10 mouse cellular contexts compared by ENCODE assay signal in the genomic region with DNA sequence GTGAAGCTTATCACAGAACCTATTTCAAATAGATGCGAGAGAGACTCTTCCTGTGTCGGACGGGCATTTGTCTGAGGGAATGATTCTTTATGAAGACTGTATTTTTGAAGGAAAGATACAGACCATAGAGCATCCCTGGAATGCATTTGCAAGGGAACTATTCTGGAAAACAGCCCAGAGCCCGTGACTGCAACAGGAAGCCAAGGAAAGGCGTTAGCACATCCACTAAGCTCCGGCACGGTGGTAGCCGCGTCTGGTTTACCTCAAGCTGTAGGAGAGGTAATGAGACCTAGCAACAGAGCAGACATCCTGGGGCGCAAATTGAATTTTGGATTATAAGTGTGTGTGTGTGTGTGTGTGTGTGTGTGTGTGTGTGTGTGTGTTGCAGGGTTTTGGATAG.
DNase-seq lines count a peak whose midpoint lies in the region; ATAC-seq and TF ChIP-seq lines count a peak whose summit lies in the region.
"Had no signal": no experiment of that assay in that cellular context is flagged by ENCODE, and none has a peak within 500 bp of the region (broad histone marks: within the 10 kb centered on the region; RNA-seq: fewer than 3 reads in every experiment).

No protein-coding gene starts in this region.

- H3K9me3 ChIP-seq in kidney, embryonic 15.5 days (replicated peaks), result no peaks in the 10 kb centered on the region
- H3K9me3 ChIP-seq in limb, embryonic 13.5 days, result no peaks in the 10 kb centered on the region
- H3K9me3 ChIP-seq in liver, postnatal 0 days (ENCODE audit: low read length), result no peaks in the 10 kb centered on the region
- H3K9me3 ChIP-seq: forebrain, embryonic 12.5 days; liver, embryonic 13.5 days had no signal

- 46% methylated on average over 10 of the region's 10 CpGs for WGBS in kidney, embryonic 15.5 days
- 19% methylated on average over 10 of the region's 10 CpGs for WGBS in limb, embryonic 13.5 days
- WGBS in liver, postnatal 0 days (ENCODE audit: insufficient replicate concordance), result 54% methylated on average over 10 of the region's 10 CpGs

- H3K27ac ChIP-seq in kidney, embryonic 15.5 days, result peak overlapping the region; percentile 41
- peak overlapping the region; percentile 91 for H3K27ac ChIP-seq in embryonic fibroblast, embryonic 13.5 days (ENCODE audit: insufficient read depth, low read length)
- no peak overlapping the region for H3K27ac ChIP-seq in limb, embryonic 13.5 days
- no peak overlapping the region for H3K27ac ChIP-seq in liver, postnatal 0 days (ENCODE audit: low read depth)
- H3K27ac ChIP-seq: forebrain, embryonic 12.5 days; liver, embryonic 13.5 days had no signal

- no peak overlapping the region for H3K4me3 ChIP-seq in kidney, embryonic 15.5 days (replicated peaks)
- no peak overlapping the region for H3K4me3 ChIP-seq in embryonic fibroblast, embryonic 13.5 days (ENCODE audit: insufficient read depth, low read length)
- no peak overlapping the region for H3K4me3 ChIP-seq in limb, embryonic 13.5 days
- no peak overlapping the region for H3K4me3 ChIP-seq in liver, postnatal 0 days (ENCODE audit: low read depth, low read length)
- H3K4me3 ChIP-seq: forebrain, embryonic 12.5 days; liver, embryonic 13.5 days had no signal

- DNase-seq in adrenal gland, postnatal 14 days, result peak; percentile 39
- no peak for DNase-seq in adrenal gland, adult 18-20 months (ENCODE audit: low spot score in 2 of 2)
- no peak for DNase-seq in kidney, adult 8-10 months
- no peak for DNase-seq in frontal cortex, postnatal 10 days (ENCODE audit: low spot score in 2 of 2)
- DNase-seq in liver, postnatal 0 days, result no peak
- DNase-seq: liver, embryonic 13.5 days had no signal

- ATAC-seq in kidney, embryonic 15.5 days (replicated peaks; ENCODE audit: low FRiP score), result no peak
- peak; percentile 62; the same call in 1 of the 2 replicates for ATAC-seq in limb, embryonic 13.5 days (ENCODE audit: low FRiP score, low read depth)
- no peak for ATAC-seq in liver, postnatal 0 days

- no peak overlapping the region for H3K9ac ChIP-seq in kidney, embryonic 15.5 days
- no peak overlapping the region for H3K9ac ChIP-seq in limb, embryonic 13.5 days
- no peak overlapping the region for H3K9ac ChIP-seq in liver, postnatal 0 days (replicated peaks)
- H3K9ac ChIP-seq: forebrain, embryonic 12.5 days; liver, embryonic 13.5 days had no signal

- H3K4me2 ChIP-seq in kidney, embryonic 15.5 days, result peak overlapping the region; percentile 3; the same call in 1 of the 2 replicates
- H3K4me2 ChIP-seq in limb, embryonic 13.5 days (replicated peaks), result peak overlapping the region; percentile 32
- no peak overlapping the region for H3K4me2 ChIP-seq in liver, postnatal 0 days (ENCODE audit: low read depth, low read length)
- H3K4me2 ChIP-seq: forebrain, embryonic 12.5 days; liver, embryonic 13.5 days had no signal

- TF ChIP-seq POLR2A in embryonic fibroblast, embryonic 13.5 days (IDR thresholded peaks at IDR 0.05; ENCODE audit: low read depth, low read length), result no peak

- peaks cover 50% of the 10 kb centered on the region for H3K4me1 ChIP-seq in kidney, embryonic 15.5 days
- peaks cover 10% of the 10 kb centered on the region for H3K4me1 ChIP-seq in embryonic fibroblast, embryonic 13.5 days (ENCODE audit: control insufficient read depth, insufficient read depth, low read length)
- H3K4me1 ChIP-seq in limb, embryonic 13.5 days, result peaks cover 44% of the 10 kb centered on the region
- H3K4me1 ChIP-seq in liver, postnatal 0 days (ENCODE audit: insufficient read depth), result no peaks in the 10 kb centered on the region
- H3K4me1 ChIP-seq: liver, embryonic 13.5 days had no signal

- no peaks in the 10 kb centered on the region for H3K27me3 ChIP-seq in kidney, embryonic 15.5 days
- 0 out of 2 replicates have a peak, but pooled peaks cover 4% of the 10 kb centered on the region for H3K27me3 ChIP-seq in limb, embryonic 13.5 days
- H3K27me3 ChIP-seq in liver, postnatal 0 days (ENCODE audit: insufficient read depth, low read length), result no peaks in the 10 kb centered on the region; the same call in 1 of the 2 replicates
- H3K27me3 ChIP-seq: liver, embryonic 13.5 days had no signal

- no peak for TF ChIP-seq EP300 in liver, postnatal 0 days (IDR thresholded peaks at IDR 0.05; ENCODE audit: low read depth)

- no peak for TF ChIP-seq CTCF in embryonic fibroblast, embryonic 13.5 days (IDR thresholded peaks at IDR 0.05; ENCODE audit: borderline replicate concordance, insufficient read depth, low read length)
- TF ChIP-seq CTCF in liver, postnatal 0 days (IDR thresholded peaks at IDR 0.05; ENCODE audit: low read depth), result no peak

- no peaks in the 10 kb centered on the region for H3K36me3 ChIP-seq in kidney, embryonic 15.5 days
- H3K36me3 ChIP-seq in limb, embryonic 13.5 days, result no peaks in the 10 kb centered on the region
- no peaks in the 10 kb centered on the region for H3K36me3 ChIP-seq in liver, postnatal 0 days (replicated peaks; ENCODE audit: insufficient read depth, low read length)
- H3K36me3 ChIP-seq: forebrain, embryonic 12.5 days; liver, embryonic 13.5 days had no signal

Comparison
In these comparisons a context has a peak if more than half of its experiments do, and no peak if none do; other contexts are left out.
1. H3K27ac ChIP-seq: peak in kidney, embryonic 15.5 days (single experiment) and embryonic fibroblast, embryonic 13.5 days (single experiment); none in limb, embryonic 13.5 days (single experiment) and liver, postnatal 0 days (single experiment).